Mouse (Mus musculus): ENCODE data around the gene Celf3. TPM values are rescaled to one million over a fixed set of nuclear protein-coding genes. Genes with fewer than 3 reads are reported as not detected.

Celf3 gene
- total and polyA plus RNA-seq, 2 experiments = not detected

- Histone ChIP-seq H3K79me2 (ENCODE audit: control insufficient read depth, insufficient read depth, low read length) (no peaks in the 10 kb centered on the region), H3K9ac (ENCODE audit: low read depth, low read length) (no peak overlapping the region), H3K27ac (replicated peaks; ENCODE audit: insufficient read depth, low read depth, low read length) (no peak overlapping the region), H3K4me3 (ENCODE audit: insufficient read depth, low read depth, low read length) (no peak overlapping the region), H3K27me3 (ENCODE audit: control insufficient read depth, insufficient read depth, low read length) (peaks cover 7% of the 10 kb centered on the region; the same call in 1 of the 2 replicates), H3K4me1 (ENCODE audit: control insufficient read depth, insufficient read depth, low read length) (no peaks in the 10 kb centered on the region), H3K36me3 (ENCODE audit: control insufficient read depth, insufficient read depth, low read length) (no peaks in the 10 kb centered on the region)
- WGBS = 79% methylated on average over 8 of the region's 8 CpGs
- no peak for TF ChIP-seq CTCF (IDR thresholded peaks at IDR 0.05; ENCODE audit: low read depth, low read length)
- TF ChIP-seq POLR2A (IDR thresholded peaks at IDR 0.05; ENCODE audit: extremely low read depth, insufficient read depth, low read length) = no peak
- no peak for DNase-seq (ENCODE audit: extremely low read depth, low read depth, low spot score)
Measured at GRCm38 (mm10) chr3:94476301-94477035, 1.6 kb upstream of the Celf3 start.

DNA sequence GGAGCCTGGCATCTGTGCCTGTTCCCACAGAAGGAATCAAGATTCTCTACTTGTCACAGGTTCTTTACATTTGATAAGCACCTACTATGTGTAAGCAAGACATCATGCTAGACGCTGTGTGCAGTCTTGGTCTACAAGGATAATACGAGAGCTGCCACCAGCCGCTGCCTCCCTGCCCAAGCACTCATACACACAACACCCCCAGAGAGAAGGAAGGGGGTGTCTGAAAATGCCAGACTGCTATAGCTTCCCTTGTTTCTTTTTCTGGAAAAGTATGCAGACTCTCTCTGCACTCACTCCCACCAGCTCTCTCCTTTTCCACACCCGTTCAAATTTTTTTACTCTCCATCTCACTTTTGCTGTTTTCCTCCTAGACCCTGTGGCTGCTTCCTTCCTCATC lies 651 bp upstream of the Celf3 start:
- H3K27ac ChIP-seq (replicated peaks; ENCODE audit: insufficient read depth, low read depth, low read length) = no peak overlapping the region
- DNase-seq (ENCODE audit: extremely low read depth, low read depth, low spot score) = no peak
- TF ChIP-seq CTCF (IDR thresholded peaks at IDR 0.05; ENCODE audit: low read depth, low read length) (no peak), POLR2A (IDR thresholded peaks at IDR 0.05; ENCODE audit: extremely low read depth, insufficient read depth, low read length) (no peak)
- H3K27me3 ChIP-seq (ENCODE audit: control insufficient read depth, insufficient read depth, low read length) = peaks cover 7% of the 10 kb centered on the region; the same call in 1 of the 2 replicates
- no peak overlapping the region for H3K4me3 ChIP-seq (ENCODE audit: insufficient read depth, low read depth, low read length)
- H3K79me2 ChIP-seq (ENCODE audit: control insufficient read depth, insufficient read depth, low read length) = no peaks in the 10 kb centered on the region
- no peak overlapping the region for H3K9ac ChIP-seq (ENCODE audit: low read depth, low read length)
- 66% methylated on average over 4 of the region's 4 CpGs for WGBS
- H3K4me1 ChIP-seq (ENCODE audit: control insufficient read depth, insufficient read depth, low read length) = no peaks in the 10 kb centered on the region
- H3K36me3 ChIP-seq (ENCODE audit: control insufficient read depth, insufficient read depth, low read length) = no peaks in the 10 kb centered on the region

DNA sequence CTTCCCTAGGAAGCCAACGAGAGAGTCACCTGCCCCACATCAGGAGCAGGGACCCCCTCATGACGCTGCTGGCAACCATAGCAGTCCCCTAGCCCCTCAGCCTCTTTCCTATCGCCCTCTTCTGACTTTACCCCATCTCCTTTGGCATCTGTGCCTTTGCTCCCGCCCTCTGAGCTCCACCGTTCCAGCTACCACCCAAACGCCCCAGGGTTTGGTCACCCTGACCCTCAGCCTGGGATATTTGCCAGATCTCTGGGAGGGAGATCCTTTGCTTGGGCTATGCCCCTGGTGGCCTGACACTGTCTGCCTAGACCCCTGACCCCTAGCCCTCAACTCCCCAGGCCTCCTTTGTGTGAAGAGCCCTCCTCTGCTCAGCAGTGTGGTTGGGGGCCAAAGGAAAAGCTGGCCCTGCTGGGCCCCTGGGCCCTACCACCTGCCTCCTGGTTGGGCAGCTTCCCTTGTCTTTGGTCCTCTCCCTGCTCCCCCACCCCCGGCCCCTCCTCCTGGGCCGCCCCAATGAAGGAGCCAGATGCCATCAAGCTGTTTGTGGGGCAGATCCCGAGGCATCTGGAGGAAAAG lies 585 bp downstream of the Celf3 start:
- Histone ChIP-seq H3K36me3 (ENCODE audit: control insufficient read depth, insufficient read depth, low read length) (no peaks in the 10 kb centered on the region), H3K27ac (replicated peaks; ENCODE audit: insufficient read depth, low read depth, low read length) (no peak overlapping the region), H3K9ac (ENCODE audit: low read depth, low read length) (no peak overlapping the region), H3K79me2 (ENCODE audit: control insufficient read depth, insufficient read depth, low read length) (no peaks in the 10 kb centered on the region), H3K4me1 (ENCODE audit: control insufficient read depth, insufficient read depth, low read length) (no peaks in the 10 kb centered on the region), H3K27me3 (ENCODE audit: control insufficient read depth, insufficient read depth, low read length) (peaks cover 7% of the 10 kb centered on the region; the same call in 1 of the 2 replicates), H3K4me3 (ENCODE audit: insufficient read depth, low read depth, low read length) (no peak overlapping the region)
- no peak for TF ChIP-seq POLR2A (IDR thresholded peaks at IDR 0.05; ENCODE audit: extremely low read depth, insufficient read depth, low read length)
- no peak for TF ChIP-seq CTCF (IDR thresholded peaks at IDR 0.05; ENCODE audit: low read depth, low read length)
- no peak for DNase-seq (ENCODE audit: extremely low read depth, low read depth, low spot score)
- 19% methylated on average over 9 of the region's 9 CpGs for WGBS

GRCm38 (mm10) chr3:94479564-94479963 lies 1.5 kb downstream of the Celf3 start:
- Histone ChIP-seq H3K27ac (replicated peaks; ENCODE audit: insufficient read depth, low read depth, low read length) (no peak overlapping the region), H3K9ac (ENCODE audit: low read depth, low read length) (no peak overlapping the region), H3K79me2 (ENCODE audit: control insufficient read depth, insufficient read depth, low read length) (no peaks in the 10 kb centered on the region), H3K36me3 (ENCODE audit: control insufficient read depth, insufficient read depth, low read length) (no peaks in the 10 kb centered on the region), H3K27me3 (ENCODE audit: control insufficient read depth, insufficient read depth, low read length) (peaks cover 7% of the 10 kb centered on the region; the same call in 1 of the 2 replicates), H3K4me3 (ENCODE audit: insufficient read depth, low read depth, low read length) (no peak overlapping the region), H3K4me1 (ENCODE audit: control insufficient read depth, insufficient read depth, low read length) (no peaks in the 10 kb centered on the region)
- no peak for DNase-seq (ENCODE audit: extremely low read depth, low read depth, low spot score)
- WGBS = 6% methylated on average over 11 of the region's 11 CpGs
- TF ChIP-seq POLR2A (IDR thresholded peaks at IDR 0.05; ENCODE audit: extremely low read depth, insufficient read depth, low read length) (no peak), CTCF (IDR thresholded peaks at IDR 0.05; ENCODE audit: low read depth, low read length) (no peak)

DNA sequence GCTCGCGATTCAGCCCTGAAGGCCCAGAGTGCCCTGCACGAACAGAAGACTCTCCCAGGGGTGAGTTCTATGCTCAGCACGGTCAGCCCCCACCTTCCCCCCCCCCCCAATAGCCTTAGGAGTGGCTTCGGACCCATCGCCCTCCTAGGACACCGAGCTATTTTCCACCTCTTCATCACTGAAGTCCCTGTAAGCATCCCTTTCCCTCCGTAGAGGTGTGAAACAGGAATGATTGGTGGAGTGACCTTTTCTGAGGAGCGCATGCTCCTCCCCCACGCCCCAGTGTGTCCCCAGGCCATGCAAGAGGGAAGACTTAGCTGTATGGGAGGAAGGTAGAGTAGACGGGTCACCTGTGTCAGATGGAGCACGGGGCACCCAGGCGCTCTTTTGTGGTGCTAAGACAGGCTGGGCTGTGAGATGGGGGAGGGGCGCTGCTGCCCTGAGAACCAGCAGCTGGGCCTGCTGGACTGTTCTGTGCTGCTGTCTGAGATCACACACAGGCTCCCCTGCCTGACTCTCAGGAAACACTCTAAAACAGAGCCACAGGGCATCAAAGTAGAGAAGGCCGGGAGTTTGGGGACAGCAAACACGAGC lies 2.3 kb downstream of the Celf3 start, which contains the start of gene Riiad1:
Gene Riiad1 (minus strand): TSS at position 51 of the 594 bp plus-strand sequence.
- TF ChIP-seq CTCF (IDR thresholded peaks at IDR 0.05; ENCODE audit: low read depth, low read length) = no peak
- Histone ChIP-seq H3K79me2 (ENCODE audit: control insufficient read depth, insufficient read depth, low read length) (no peaks in the 10 kb centered on the region), H3K27ac (replicated peaks; ENCODE audit: insufficient read depth, low read depth, low read length) (no peak within 1 kb of the TSS), H3K27me3 (ENCODE audit: control insufficient read depth, insufficient read depth, low read length) (peaks cover 7% of the 10 kb centered on the region; the same call in 1 of the 2 replicates), H3K4me3 (ENCODE audit: insufficient read depth, low read depth, low read length) (no peak within 1 kb of the TSS), H3K36me3 (ENCODE audit: control insufficient read depth, insufficient read depth, low read length) (no peaks in the 10 kb centered on the region), H3K9ac (ENCODE audit: low read depth, low read length) (no peak within 1 kb of the TSS), H3K4me1 (ENCODE audit: control insufficient read depth, insufficient read depth, low read length) (no peaks in the 10 kb centered on the region)
- DNase-seq (ENCODE audit: extremely low read depth, low read depth, low spot score) = no peak
- WGBS = 17% methylated on average over 16 of the region's 16 CpGs
